Mouse (Mus musculus) adrenal gland, postnatal 36 days (tissue): ENCODE data around the gene Hes7. TPM values are rescaled to one million over a fixed set of nuclear protein-coding genes. Genes with fewer than 3 reads are reported as not detected.
A peak's percentile ranks its signal among the peaks of the same experiment; 100 is the strongest.

Experiments used
- DNase-seq, 2 experiments: peaks; one replicate each; pipeline ENCODE4 v3.0.0; 2021; ENCODE audit warnings: mixed read lengths in 1 of 2
- total RNA-seq, 2 experiments: library from RNA; stranded (reverse); gene quantifications; 2 replicates each; pipeline ENCODE4 v1.2.3; 2021

The Hes7 gene
- total RNA-seq, 2 experiments from 2014 or later: 0.17 to 0.26 TPM

GRCm38 (mm10) chr11:69101604-69102402 is 18.4 kb upstream of the Hes7 start:
- DNase-seq: no peak

- peak; percentile 80 to 83 for DNase-seq
Measured at GRCm38 (mm10) chr11:69102403-69102725, 17.8 kb upstream of the Hes7 start.

- no peak for DNase-seq
Measured at GRCm38 (mm10) chr11:69103121-69103520, 17.1 kb upstream of the Hes7 start.

GRCm38 (mm10) chr11:69103531-69104435 is 16.4 kb upstream of the Hes7 start:
- no peak for DNase-seq

GRCm38 (mm10) chr11:69104487-69104886 is 15.7 kb upstream of the Hes7 start:
- DNase-seq: no peak

- no peak for DNase-seq
Measured at GRCm38 (mm10) chr11:69105227-69105626, 15.0 kb upstream of the Hes7 start.

GRCm38 (mm10) chr11:69105796-69106195 is 14.4 kb upstream of the Hes7 start:
- no peak for DNase-seq

- no peak for DNase-seq
Measured at GRCm38 (mm10) chr11:69106299-69106698, 13.9 kb upstream of the Hes7 start.

GRCm38 (mm10) chr11:69106842-69107241 is 13.4 kb upstream of the Hes7 start:
- DNase-seq: no peak

- no peak for DNase-seq
Measured at GRCm38 (mm10) chr11:69107676-69108075, 12.5 kb upstream of the Hes7 start.

- no peak for DNase-seq
Measured at GRCm38 (mm10) chr11:69108223-69108622, 12.0 kb upstream of the Hes7 start.

GRCm38 (mm10) chr11:69109032-69109900 is 10.9 kb upstream of the Hes7 start:
- DNase-seq: no peak

GRCm38 (mm10) chr11:69110319-69111046 is 9.7 kb upstream of the Hes7 start:
- peak; percentile 93 to 94 for DNase-seq

- DNase-seq: no peak
Measured at GRCm38 (mm10) chr11:69111051-69111810, 9.0 kb upstream of the Hes7 start.

GRCm38 (mm10) chr11:69111865-69112264 is 8.3 kb upstream of the Hes7 start:
- no peak for DNase-seq

- DNase-seq: no peak
Measured at GRCm38 (mm10) chr11:69114018-69114417, 6.2 kb upstream of the Hes7 start.

- DNase-seq: no peak
Measured at GRCm38 (mm10) chr11:69114621-69115020, 5.6 kb upstream of the Hes7 start.

- DNase-seq: no peak
Measured at GRCm38 (mm10) chr11:69116843-69117242, 3.4 kb upstream of the Hes7 start.

- DNase-seq: peak; percentile 74 to 81
Measured at GRCm38 (mm10) chr11:69117737-69118695, 2.2 kb upstream of the Hes7 start.

- DNase-seq: peak; percentile 81 to 87
Measured at GRCm38 (mm10) chr11:69118765-69119164, 1.4 kb upstream of the Hes7 start.
